Mouse (Mus musculus) 416B (cell line): ENCODE measurements around the gene Mcrs1.
A peak's percentile ranks its signal among the peaks of the same experiment; 100 is the strongest.
"Not testable (repeated sequence)": the region's sequence is repeated elsewhere in the genome, so short reads cannot be mapped to it uniquely, and the experiment has no call there.

Experiments used
- DNase-seq: peaks from one replicate; pipeline ENCODE4 v3.0.0; 2011; ENCODE audit warnings: low read depth

Mcrs1 gene

GRCm38 (mm10) chr15:99251111-99251510, 650 bp downstream of the Mcrs1 start:
- DNase-seq: peak; percentile 32

- no peak for DNase-seq
Measured at GRCm38 (mm10) chr15:99249938-99250337, 1.8 kb downstream of the Mcrs1 start.

- no peak for DNase-seq
Measured at GRCm38 (mm10) chr15:99248972-99249371, 2.8 kb downstream of the Mcrs1 start.

GRCm38 (mm10) chr15:99246736-99247135, 5.0 kb downstream of the Mcrs1 start:
- not testable (repeated sequence) for DNase-seq

GRCm38 (mm10) chr15:99242045-99242444, 9.7 kb downstream of the Mcrs1 start:
- DNase-seq: no peak

- DNase-seq: no peak
Measured at GRCm38 (mm10) chr15:99241249-99241648, 10.5 kb downstream of the Mcrs1 start.

- peak; percentile 72 for DNase-seq
Measured at GRCm38 (mm10) chr15:99240129-99240528, 11.6 kb downstream of the Mcrs1 start.

GRCm38 (mm10) chr15:99238006-99238405, 13.8 kb downstream of the Mcrs1 start:
- no peak for DNase-seq

- no peak for DNase-seq
Measured at GRCm38 (mm10) chr15:99234326-99235010, 17.3 kb downstream of the Mcrs1 start.

GRCm38 (mm10) chr15:99233719-99234118, 18.0 kb downstream of the Mcrs1 start:
- no peak for DNase-seq

GRCm38 (mm10) chr15:99231998-99232397, 19.8 kb downstream of the Mcrs1 start:
- DNase-seq: no peak

GRCm38 (mm10) chr15:99226090-99226489, 25.7 kb downstream of the Mcrs1 start:
- no peak for DNase-seq

GRCm38 (mm10) chr15:99225081-99225810, 26.5 kb downstream of the Mcrs1 start:
- DNase-seq: no peak

- no peak for DNase-seq
Measured at GRCm38 (mm10) chr15:99224208-99224911, 27.4 kb downstream of the Mcrs1 start, which contains the start of gene Kcnh3. Kcnh3 (plus strand) TSS chr15:99224861.

- DNase-seq: no peak
Measured at GRCm38 (mm10) chr15:99223585-99224207, 28.1 kb downstream of the Mcrs1 start.

- no peak for DNase-seq
Measured at GRCm38 (mm10) chr15:99222794-99223584, 28.8 kb downstream of the Mcrs1 start.

GRCm38 (mm10) chr15:99221315-99221952, 30.3 kb downstream of the Mcrs1 start:
- DNase-seq: no peak

GRCm38 (mm10) chr15:99217630-99218029, 34.1 kb downstream of the Mcrs1 start:
- DNase-seq: no peak

- peak; percentile 64 for DNase-seq
Measured at GRCm38 (mm10) chr15:99215741-99216463, 35.9 kb downstream of the Mcrs1 start.

GRCm38 (mm10) chr15:99214941-99215340, 36.8 kb downstream of the Mcrs1 start:
- DNase-seq: peak; percentile 71
